Mouse (Mus musculus): ENCODE data around the gene Suds3.

Suds3 gene

GRCm38 (mm10) chr5:117115836-117116366, at the start of gene Suds3:
TSS of gene Suds3 (minus strand) at chr5:117116113.
- Histone ChIP-seq H3K4me1 (replicated peaks; ENCODE audit: low read depth, low read length) (peaks cover 56% of the 10 kb centered on the region), H3K36me3 (ENCODE audit: insufficient read depth, low read length) (peaks cover 25% of the 10 kb centered on the region), H3K27me3 (ENCODE audit: insufficient read depth, low read length) (peaks cover 6% of the 10 kb centered on the region), H3K9me3 (ENCODE audit: low read length) (no peaks in the 10 kb centered on the region), H3K4me3 (replicated peaks; ENCODE audit: low read length) (peak within 1 kb of the TSS; percentile 99)
- TF ChIP-seq CTCF (conservative IDR thresholded peaks at IDR 0.05; ENCODE audit: low read length), result peak; percentile 96
- TF ChIP-seq POU5F1 (IDR thresholded peaks at IDR 0.05; ENCODE audit: borderline replicate concordance, low read length), result no peak

- Histone ChIP-seq H3K4me3 (replicated peaks; ENCODE audit: low read length) (no peak overlapping the region), H3K9me3 (ENCODE audit: low read length) (peaks cover 15% of the 10 kb centered on the region), H3K36me3 (ENCODE audit: insufficient read depth, low read length) (peaks cover 7% of the 10 kb centered on the region; the same call in 1 of the 2 replicates), H3K4me1 (replicated peaks; ENCODE audit: low read depth, low read length) (peaks cover 11% of the 10 kb centered on the region), H3K27me3 (ENCODE audit: insufficient read depth, low read length) (no peaks in the 10 kb centered on the region)
- TF ChIP-seq CTCF (conservative IDR thresholded peaks at IDR 0.05; ENCODE audit: low read length) (no peak), POU5F1 (IDR thresholded peaks at IDR 0.05; ENCODE audit: borderline replicate concordance, low read length) (no peak), NANOG (IDR thresholded peaks at IDR 0.05; ENCODE audit: borderline replicate concordance, low read length) (no peak)
Measured at GRCm38 (mm10) chr5:117164923-117165322, 49.0 kb upstream of the Suds3 start.

GRCm38 (mm10) chr5:117164516-117164915, 48.6 kb upstream of the Suds3 start:
- Histone ChIP-seq H3K4me3 (replicated peaks; ENCODE audit: low read length) (no peak overlapping the region), H3K9me3 (ENCODE audit: low read length) (peaks cover 11% of the 10 kb centered on the region), H3K4me1 (replicated peaks; ENCODE audit: low read depth, low read length) (peaks cover 15% of the 10 kb centered on the region), H3K36me3 (ENCODE audit: insufficient read depth, low read length) (peaks cover 7% of the 10 kb centered on the region; the same call in 1 of the 2 replicates), H3K27me3 (ENCODE audit: insufficient read depth, low read length) (no peaks in the 10 kb centered on the region)
- no peak for TF ChIP-seq CTCF (conservative IDR thresholded peaks at IDR 0.05; ENCODE audit: low read length)
- no peak for TF ChIP-seq NANOG (IDR thresholded peaks at IDR 0.05; ENCODE audit: borderline replicate concordance, low read length)
- no peak for TF ChIP-seq POU5F1 (IDR thresholded peaks at IDR 0.05; ENCODE audit: borderline replicate concordance, low read length)

- peaks cover 4% of the 10 kb centered on the region for H3K9me3 ChIP-seq (ENCODE audit: low read length)
- peaks cover 23% of the 10 kb centered on the region for H3K4me1 ChIP-seq (replicated peaks; ENCODE audit: low read depth, low read length)
- H3K4me3 ChIP-seq (replicated peaks; ENCODE audit: low read length), result no peak overlapping the region
- no peaks in the 10 kb centered on the region for H3K27me3 ChIP-seq (ENCODE audit: insufficient read depth, low read length)
- TF ChIP-seq POU5F1 (IDR thresholded peaks at IDR 0.05; ENCODE audit: borderline replicate concordance, low read length) (no peak), NANOG (IDR thresholded peaks at IDR 0.05; ENCODE audit: borderline replicate concordance, low read length) (no peak), CTCF (conservative IDR thresholded peaks at IDR 0.05; ENCODE audit: low read length) (no peak)
- H3K36me3 ChIP-seq (ENCODE audit: insufficient read depth, low read length), result peaks cover 5% of the 10 kb centered on the region; the same call in 1 of the 2 replicates
Measured at GRCm38 (mm10) chr5:117163790-117164189, 47.9 kb upstream of the Suds3 start.

GRCm38 (mm10) chr5:117160499-117160898, 44.6 kb upstream of the Suds3 start:
- Histone ChIP-seq H3K4me1 (replicated peaks; ENCODE audit: low read depth, low read length) (peaks cover 27% of the 10 kb centered on the region), H3K27me3 (ENCODE audit: insufficient read depth, low read length) (no peaks in the 10 kb centered on the region), H3K36me3 (ENCODE audit: insufficient read depth, low read length) (0 out of 2 replicates have a peak, but pooled peaks cover 1% of the 10 kb centered on the region), H3K4me3 (replicated peaks; ENCODE audit: low read length) (no peak overlapping the region), H3K9me3 (ENCODE audit: low read length) (no peaks in the 10 kb centered on the region)
- TF ChIP-seq CTCF (conservative IDR thresholded peaks at IDR 0.05; ENCODE audit: low read length), result no peak
- no peak for TF ChIP-seq NANOG (IDR thresholded peaks at IDR 0.05; ENCODE audit: borderline replicate concordance, low read length)
- TF ChIP-seq POU5F1 (IDR thresholded peaks at IDR 0.05; ENCODE audit: borderline replicate concordance, low read length), result no peak

- TF ChIP-seq NANOG (IDR thresholded peaks at IDR 0.05; ENCODE audit: borderline replicate concordance, low read length) (no peak), POU5F1 (IDR thresholded peaks at IDR 0.05; ENCODE audit: borderline replicate concordance, low read length) (no peak), CTCF (conservative IDR thresholded peaks at IDR 0.05; ENCODE audit: low read length) (no peak)
- 0 out of 2 replicates have a peak, but pooled peaks cover 5% of the 10 kb centered on the region for H3K36me3 ChIP-seq (ENCODE audit: insufficient read depth, low read length)
Measured at GRCm38 (mm10) chr5:117159805-117160291, 43.9 kb upstream of the Suds3 start.

GRCm38 (mm10) chr5:117159326-117159725, 43.4 kb upstream of the Suds3 start:
- H3K27me3 ChIP-seq (ENCODE audit: insufficient read depth, low read length), result no peaks in the 10 kb centered on the region
- H3K4me3 ChIP-seq (replicated peaks; ENCODE audit: low read length), result no peak overlapping the region
- no peak for TF ChIP-seq NANOG (IDR thresholded peaks at IDR 0.05; ENCODE audit: borderline replicate concordance, low read length)
- no peak for TF ChIP-seq POU5F1 (IDR thresholded peaks at IDR 0.05; ENCODE audit: borderline replicate concordance, low read length)
- TF ChIP-seq CTCF (conservative IDR thresholded peaks at IDR 0.05; ENCODE audit: low read length), result no peak
- peaks cover 27% of the 10 kb centered on the region for H3K4me1 ChIP-seq (replicated peaks; ENCODE audit: low read depth, low read length)
- 0 out of 2 replicates have a peak, but pooled peaks cover 5% of the 10 kb centered on the region for H3K36me3 ChIP-seq (ENCODE audit: insufficient read depth, low read length)
- H3K9me3 ChIP-seq (ENCODE audit: low read length), result no peaks in the 10 kb centered on the region

More at GRCm38 (mm10) chr5:117159805-117160291, 43.9 kb upstream of the Suds3 start:
- H3K4me1 ChIP-seq (replicated peaks; ENCODE audit: low read depth, low read length), result peaks cover 27% of the 10 kb centered on the region
- H3K4me3 ChIP-seq (replicated peaks; ENCODE audit: low read length), result no peak overlapping the region
- H3K27me3 ChIP-seq (ENCODE audit: insufficient read depth, low read length), result no peaks in the 10 kb centered on the region
- no peaks in the 10 kb centered on the region for H3K9me3 ChIP-seq (ENCODE audit: low read length)

- TF ChIP-seq NANOG (IDR thresholded peaks at IDR 0.05; ENCODE audit: borderline replicate concordance, low read length) (no peak), CTCF (conservative IDR thresholded peaks at IDR 0.05; ENCODE audit: low read length) (no peak), POU5F1 (IDR thresholded peaks at IDR 0.05; ENCODE audit: borderline replicate concordance, low read length) (no peak)
- H3K27me3 ChIP-seq (ENCODE audit: insufficient read depth, low read length), result no peaks in the 10 kb centered on the region
- no peak overlapping the region for H3K4me3 ChIP-seq (replicated peaks; ENCODE audit: low read length)
- no peaks in the 10 kb centered on the region for H3K9me3 ChIP-seq (ENCODE audit: low read length)
- H3K36me3 ChIP-seq (ENCODE audit: insufficient read depth, low read length), result 0 out of 2 replicates have a peak, but pooled peaks cover 5% of the 10 kb centered on the region
- H3K4me1 ChIP-seq (replicated peaks; ENCODE audit: low read depth, low read length), result peaks cover 27% of the 10 kb centered on the region
Measured at GRCm38 (mm10) chr5:117158335-117159018, 42.6 kb upstream of the Suds3 start.

Data from E14TG2a.4 (cell line).